Mouse (Mus musculus): ENCODE data around the gene Fgfr2.
A peak's percentile ranks its signal among the peaks of the same experiment; 100 is the strongest.

Fgfr2 gene

DNA sequence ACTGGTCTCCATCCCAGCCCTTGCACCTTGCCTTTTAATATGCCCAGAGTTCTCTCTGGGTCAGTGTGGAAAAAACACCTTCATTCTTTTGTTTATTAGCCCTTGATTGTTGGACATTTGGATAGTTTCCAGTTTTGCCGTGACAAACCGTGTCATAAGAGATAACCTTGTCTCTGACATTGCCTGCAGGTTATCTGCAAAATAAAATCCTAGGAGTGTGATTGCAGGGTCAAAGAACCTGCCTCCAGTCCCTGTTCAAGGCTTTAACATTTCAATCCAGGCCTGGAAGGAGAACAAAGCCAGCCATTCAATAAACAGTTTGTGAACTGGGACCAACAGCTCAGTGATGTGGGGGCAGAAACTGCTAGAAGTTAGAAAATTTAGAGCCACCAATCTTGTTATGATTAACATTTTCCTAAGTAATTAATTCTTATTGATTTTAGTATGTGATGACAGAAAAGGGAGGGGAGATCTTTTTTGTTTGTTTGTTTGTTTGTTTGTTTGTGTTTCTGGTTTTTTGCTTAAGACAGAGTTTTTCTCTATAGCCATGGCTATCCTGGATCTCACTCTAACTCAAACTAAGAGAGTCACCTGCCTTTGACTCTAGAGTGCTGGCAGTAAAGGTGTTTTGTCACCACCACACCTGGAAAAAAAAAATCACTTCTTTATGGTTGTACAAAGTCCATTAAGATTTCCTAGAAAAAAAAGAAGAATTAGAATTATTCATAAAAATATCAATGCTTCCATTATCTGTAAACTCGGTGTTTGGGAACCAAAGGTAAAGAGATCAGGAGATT is 537.3 kb downstream of the Fgfr2 start:
- no peak for DNase-seq (ENCODE audit: low read depth, low spot score)

DNA sequence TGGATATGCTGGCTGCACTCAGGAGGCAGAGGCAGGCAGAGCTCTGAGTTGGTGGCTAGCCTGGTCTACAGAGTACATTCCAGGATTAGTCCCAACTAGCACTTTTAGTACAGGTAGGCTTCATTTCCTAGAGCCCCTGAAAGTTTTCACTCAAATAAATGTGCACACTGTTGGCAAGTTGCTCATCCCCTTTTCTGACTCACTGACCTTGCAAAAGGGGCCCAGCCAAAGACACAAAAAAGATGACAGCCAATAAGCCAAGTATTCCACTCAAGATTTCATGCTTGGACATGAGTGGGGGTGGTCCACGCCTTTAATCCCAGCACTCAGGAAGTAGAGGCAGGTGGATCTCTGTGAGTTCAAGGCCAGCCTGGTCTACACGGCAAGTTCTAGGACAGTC is 541.7 kb downstream of the Fgfr2 start:
- DNase-seq (ENCODE audit: low read depth, low spot score), result no peak

DNA sequence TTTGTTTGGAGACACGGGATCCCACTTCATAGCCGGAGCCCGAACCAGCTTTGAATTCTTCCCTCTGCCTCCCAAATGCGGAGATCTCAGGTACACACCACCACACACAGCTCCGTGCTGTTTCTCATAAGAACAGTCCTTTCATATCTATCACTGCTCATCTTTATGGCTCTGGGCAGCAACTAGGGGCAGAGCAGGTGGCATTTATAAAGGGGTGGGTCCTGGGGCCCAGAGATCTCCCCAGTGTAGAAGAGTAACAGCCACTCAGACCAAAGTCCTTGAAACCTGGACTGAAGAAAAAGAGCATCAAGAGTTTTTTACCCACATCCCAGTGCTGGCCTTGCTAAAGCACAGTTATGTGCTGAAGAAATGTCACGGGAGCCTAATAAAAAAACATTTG is 542.6 kb downstream of the Fgfr2 start:
- DNase-seq (ENCODE audit: low read depth, low spot score), result no peak

DNA sequence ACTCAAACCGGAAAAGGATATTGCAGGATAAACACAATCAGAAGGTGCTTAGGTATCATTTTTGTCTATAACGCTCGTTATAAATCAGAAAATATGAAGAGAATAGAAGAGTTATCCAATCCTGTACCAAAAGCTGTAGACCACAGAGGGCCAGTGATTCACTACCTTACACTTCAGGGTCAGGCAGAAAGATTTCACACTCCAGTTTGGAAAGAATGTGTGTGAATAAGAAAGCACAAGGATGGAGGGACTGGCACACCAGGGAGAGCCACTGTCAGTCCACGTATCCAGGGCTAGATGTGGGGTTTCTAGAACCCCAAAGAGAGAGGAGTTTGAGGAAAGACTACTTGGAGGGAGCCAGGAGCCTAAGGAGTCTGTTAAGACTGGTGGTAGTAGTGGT is 546.3 kb downstream of the Fgfr2 start:
- no peak for DNase-seq (ENCODE audit: low read depth, low spot score)

DNA sequence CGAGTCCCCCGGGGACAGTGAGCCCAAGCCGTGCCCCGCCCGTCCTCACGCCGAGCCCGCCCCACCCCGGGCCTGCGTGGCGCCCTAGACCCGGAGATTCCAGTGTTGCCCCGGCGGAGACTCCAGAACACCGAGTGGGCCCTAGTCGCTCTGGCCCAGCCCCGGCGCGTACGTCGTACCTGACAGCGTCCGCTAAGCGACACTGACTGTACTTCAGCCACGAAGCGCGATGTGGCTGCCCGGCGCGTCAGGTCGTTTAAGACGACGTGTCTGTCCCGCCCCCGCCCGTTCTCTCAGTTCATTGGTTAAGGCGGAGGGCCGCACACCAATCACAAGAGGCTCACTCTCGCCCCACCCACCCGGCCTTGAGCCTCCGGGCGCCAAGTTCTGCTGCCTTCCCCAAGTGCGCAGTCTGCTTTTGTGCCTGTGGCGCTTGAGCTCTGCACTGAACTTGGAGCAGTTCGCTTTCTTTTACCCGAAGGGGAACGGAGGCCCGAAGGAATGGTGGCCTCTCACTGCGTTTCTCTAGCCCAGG is 547.0 kb downstream of the Fgfr2 start, which contains the start of gene Oat:
Gene Oat (minus strand): TSS at position 283 of the 535 bp plus-strand sequence.
- DNase-seq (ENCODE audit: low read depth, low spot score), result peak; percentile 96

DNA sequence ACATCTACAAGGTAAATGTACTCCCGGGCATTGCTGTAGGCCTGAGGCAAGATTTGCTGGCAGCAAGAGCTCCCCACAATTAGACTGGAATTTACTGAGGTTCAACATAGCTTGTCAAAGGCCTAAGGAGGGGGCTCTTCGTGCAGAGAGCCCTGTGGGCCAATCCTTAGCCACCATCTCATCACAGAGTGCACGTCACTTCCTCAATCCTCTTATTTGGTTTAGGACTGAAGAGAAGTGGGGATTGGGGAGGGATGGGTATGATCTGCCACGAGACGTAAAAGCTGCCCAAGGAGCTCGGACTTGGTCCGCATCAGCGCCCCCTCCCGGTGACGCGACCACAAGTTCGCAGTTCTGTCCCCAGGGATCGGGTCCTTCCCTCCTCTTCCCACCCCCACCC is 547.5 kb downstream of the Fgfr2 start:
- DNase-seq (ENCODE audit: low read depth, low spot score), result peak; percentile 97

DNA sequence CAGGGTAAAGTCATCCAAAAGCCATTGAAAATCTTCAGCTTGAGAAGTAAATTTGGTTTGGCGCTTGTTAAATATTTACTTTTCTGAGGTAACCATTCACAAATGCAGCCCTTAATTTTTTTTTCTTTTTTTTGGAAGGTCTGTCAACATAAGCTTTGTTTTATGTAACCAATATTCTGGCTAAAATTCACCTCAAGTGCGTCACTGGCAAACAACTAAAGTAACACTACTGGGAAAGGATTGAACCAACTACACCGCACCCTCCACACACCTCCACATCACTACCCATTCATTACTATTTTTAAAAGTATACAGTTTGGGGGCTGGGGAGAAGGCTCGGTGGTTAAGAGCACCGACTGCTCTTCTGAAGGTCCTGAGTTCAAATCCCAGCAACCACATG is 548.5 kb downstream of the Fgfr2 start:
- DNase-seq (ENCODE audit: low read depth, low spot score), result no peak

DNA sequence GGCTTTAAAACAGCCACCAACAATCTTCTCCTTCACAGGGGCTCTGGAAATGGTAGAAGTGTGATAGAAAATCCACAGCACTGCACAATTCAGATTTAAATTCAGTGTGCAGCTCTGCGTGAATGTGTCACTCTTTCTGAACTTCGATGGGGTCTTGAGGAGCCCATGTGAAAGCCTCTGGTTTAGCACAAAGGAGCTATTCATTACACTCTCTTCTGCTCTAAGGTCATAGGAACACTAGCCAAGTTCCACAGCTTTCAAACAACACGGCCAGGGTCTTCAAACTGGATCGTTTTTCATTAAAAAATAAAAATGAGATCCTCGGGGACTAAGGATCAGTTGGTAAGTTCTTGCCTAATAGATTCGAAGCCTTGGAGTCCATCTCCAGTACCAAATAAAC is 549.9 kb downstream of the Fgfr2 start:
- no peak for DNase-seq (ENCODE audit: low read depth, low spot score)

DNA sequence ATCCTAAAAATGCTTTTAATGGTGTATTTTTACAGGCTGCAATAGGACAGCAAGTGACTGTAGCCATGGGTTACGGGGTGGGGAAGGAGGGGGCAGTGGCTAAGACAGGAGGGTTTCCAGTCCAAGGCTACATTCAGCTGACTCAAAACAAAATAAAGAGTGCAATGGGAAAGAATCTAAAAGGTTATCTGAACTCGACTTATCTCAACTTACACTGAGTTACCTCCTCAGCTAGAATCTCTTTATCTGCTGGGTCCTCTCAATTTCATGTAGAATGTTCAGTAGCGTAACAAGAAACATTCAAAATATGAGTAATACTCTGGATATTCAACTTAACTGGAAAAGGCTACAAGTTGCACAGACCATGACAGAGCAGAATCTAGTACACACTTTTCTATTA is 550.4 kb downstream of the Fgfr2 start:
- no peak for DNase-seq (ENCODE audit: low read depth, low spot score)

DNA sequence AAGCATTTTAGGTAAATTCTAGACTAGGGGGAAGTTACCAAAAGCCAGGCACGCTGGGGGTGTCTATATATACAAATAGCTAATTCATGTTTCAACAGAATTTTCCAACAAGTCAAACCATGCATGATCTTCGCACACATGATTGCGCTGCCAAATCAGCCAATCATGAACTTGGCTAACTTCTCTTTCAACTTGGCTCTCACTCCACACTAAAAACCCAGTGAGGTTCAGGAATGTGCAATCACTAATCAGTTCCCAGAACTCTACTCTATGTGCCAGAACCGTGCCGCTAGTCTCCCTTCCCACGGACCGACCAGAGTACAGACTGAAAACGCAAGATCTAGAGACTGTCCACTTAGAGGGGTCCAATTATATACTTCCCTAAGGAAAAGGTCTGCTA is 551.7 kb downstream of the Fgfr2 start:
- DNase-seq (ENCODE audit: low read depth, low spot score), result no peak

DNA sequence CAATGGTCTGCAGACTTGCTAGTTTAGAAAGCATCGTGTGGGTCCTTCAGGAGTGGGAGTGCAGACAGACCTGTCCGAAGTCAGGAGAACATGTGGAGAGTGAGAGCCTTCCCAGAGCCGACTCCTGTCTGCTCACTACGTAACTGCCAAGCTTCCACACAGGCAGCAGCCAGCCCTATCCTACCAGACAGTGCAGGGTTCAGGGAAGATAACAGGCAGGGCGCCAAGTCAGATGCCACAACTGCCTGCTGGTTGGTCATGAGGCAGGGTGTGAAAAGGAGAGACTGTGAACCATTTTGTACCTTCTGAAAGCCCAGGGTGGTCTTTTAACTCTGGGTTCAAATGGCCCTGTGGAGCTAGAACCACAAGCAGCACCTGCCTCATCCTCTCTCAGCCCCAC is 553.1 kb downstream of the Fgfr2 start:
- no peak for DNase-seq (ENCODE audit: low read depth, low spot score)

DNA sequence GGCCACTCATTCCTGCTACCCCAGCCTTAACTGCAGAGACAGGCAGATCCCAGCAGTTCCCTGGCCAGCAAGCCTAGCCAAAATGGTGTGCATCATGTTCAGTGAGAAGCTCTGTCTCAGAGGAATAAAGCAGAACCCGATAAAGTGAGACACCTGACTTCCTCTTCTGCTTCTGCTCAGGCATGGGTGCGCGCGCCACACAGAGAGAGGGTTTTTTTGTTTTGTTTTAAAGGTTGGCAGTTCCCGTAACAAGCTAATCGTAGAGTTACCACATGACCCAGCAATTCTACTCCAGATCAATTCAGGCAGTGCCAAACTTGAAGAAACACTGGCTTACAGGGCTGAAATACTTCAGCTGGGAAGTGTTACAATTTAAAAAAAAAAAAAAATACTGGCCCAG is 554.3 kb downstream of the Fgfr2 start:
- no peak for DNase-seq (ENCODE audit: low read depth, low spot score)

DNA sequence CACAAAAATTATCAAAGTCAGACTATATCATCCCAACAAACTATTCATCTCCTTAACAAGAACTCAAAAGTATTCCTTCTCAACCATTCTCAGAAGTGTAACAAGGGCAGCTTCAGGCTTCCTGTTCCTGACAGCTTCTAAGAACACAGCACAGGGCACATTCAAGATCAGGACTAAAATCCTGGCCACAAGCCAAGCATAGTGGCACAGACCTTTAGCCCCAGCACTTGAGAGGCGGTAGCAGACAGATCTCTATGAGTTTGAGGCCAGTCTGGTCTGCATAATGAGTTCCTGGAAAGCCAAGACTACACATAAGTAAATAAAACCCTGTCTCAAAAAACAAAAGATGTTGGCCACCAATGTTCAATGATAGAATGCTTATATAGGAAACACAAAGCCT is 557.3 kb downstream of the Fgfr2 start:
- DNase-seq (ENCODE audit: low read depth, low spot score), result no peak

DNA sequence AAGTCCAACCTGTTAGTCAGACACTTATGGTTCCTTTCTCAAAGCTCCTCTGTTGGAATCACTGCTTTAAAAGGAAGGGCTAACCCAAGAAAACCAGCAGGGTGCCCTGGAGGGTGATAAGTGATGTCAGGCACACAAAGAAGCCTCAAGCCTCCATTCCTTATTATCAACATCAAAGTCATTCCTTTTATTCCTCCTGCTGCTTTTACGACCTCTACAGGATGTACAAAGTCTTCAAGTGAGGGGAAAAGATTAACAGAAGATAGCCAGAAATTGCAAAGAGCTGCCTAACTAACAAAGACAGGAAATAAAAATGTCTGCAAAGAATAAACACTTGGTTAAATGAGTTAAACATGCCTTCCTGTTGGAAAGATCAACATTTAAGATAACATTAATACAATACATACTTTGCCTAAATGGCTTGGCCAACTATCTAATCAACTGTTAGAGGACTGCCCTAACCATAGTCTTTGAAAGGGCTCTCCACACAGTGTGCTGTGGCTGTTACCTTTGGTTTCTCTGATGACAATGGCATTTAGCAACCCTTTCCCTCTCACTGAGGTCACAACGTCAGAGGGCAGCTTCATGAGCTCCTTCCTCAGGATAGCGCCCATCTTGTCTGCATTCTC is 563.9 kb downstream of the Fgfr2 start:
- DNase-seq (ENCODE audit: low read depth, low spot score), result no peak

DNA sequence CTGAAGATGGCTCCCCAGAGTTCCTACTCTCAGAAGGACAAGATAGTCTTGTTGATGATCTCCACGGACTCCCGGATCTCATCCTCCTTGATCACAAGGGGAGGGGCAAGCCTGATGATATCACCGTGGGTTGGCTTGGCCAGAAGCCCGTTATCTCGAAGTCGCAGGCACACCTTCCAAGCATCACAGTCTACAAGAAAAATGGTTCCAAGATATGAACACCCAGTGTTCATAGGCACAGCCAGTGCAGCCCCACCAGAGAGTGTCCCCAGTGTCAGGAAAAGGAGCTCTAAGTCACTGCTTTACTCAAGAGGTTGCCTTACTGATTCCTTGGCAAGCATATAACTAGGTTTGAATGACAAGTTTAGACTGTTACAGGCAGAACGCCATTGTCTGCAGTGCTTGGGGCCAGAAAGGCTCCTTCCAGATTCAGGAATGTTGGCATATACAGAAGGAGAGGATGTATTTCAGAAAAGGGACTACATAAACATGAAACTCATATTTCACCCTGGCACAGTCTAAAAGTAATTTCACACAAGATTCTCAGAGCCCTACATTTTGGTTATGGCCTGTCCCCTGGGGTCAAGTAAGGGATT is 564.9 kb downstream of the Fgfr2 start:
- no peak for DNase-seq (ENCODE audit: low read depth, low spot score)

DNA sequence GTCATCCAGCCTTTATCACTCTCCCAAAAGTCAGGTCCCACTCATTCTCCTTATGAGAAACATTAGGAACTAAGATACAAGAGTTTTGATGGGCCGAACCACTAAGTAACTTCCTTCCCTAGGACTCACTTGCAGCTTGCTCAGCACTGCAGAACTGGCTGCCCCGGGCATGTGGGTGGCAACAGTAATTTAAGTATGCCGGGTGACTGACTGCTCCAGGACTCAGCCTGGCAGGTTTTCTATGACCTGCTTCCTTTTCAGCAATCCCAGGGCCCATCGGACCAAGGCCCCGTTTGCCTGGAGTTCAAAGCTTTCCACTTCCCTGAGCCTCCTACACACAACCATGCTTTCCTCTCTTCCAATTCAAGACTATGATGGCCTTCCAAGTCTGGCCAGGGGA is 566.6 kb downstream of the Fgfr2 start:
- no peak for DNase-seq (ENCODE audit: low read depth, low spot score)

DNA sequence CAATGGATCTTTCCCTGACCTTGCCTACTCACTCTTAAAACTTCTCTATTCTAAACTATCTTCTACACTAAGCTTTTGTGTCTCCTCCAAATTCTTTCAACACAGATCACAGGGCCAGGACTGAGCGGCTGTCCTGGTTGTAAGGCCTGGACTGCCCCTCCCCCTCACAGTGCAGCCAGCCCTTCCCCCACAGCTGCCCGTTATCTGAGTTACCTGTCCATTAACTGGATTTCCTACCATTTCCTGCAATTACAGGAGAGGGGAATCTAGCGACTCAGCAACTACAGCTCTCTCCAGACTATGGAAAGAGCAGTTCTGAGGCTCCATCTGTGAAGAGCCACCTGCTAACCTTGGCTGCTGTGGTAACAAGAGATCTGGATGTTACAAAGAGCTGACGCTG is 567.2 kb downstream of the Fgfr2 start:
- DNase-seq (ENCODE audit: low read depth, low spot score), result no peak

DNA sequence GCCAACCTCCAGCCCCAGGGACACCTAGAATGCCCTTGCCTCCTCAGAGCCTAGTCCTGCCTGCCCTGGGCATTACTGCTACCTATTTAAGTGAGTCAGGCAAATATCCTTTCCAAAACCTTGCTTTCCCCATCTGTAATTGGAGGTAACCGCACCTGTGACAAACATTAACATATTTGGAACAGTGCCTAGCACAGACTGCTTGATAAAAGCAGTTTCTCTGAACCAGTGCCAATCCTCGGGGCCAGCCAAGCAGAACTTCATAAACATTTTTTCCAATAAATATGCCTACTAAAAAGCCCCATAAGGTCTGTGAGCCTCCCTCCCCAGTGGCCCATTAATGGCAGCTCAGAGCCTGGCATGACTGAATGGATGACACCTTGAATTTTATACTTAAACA is 569.1 kb downstream of the Fgfr2 start:
- no peak for DNase-seq (ENCODE audit: low read depth, low spot score)

DNA sequence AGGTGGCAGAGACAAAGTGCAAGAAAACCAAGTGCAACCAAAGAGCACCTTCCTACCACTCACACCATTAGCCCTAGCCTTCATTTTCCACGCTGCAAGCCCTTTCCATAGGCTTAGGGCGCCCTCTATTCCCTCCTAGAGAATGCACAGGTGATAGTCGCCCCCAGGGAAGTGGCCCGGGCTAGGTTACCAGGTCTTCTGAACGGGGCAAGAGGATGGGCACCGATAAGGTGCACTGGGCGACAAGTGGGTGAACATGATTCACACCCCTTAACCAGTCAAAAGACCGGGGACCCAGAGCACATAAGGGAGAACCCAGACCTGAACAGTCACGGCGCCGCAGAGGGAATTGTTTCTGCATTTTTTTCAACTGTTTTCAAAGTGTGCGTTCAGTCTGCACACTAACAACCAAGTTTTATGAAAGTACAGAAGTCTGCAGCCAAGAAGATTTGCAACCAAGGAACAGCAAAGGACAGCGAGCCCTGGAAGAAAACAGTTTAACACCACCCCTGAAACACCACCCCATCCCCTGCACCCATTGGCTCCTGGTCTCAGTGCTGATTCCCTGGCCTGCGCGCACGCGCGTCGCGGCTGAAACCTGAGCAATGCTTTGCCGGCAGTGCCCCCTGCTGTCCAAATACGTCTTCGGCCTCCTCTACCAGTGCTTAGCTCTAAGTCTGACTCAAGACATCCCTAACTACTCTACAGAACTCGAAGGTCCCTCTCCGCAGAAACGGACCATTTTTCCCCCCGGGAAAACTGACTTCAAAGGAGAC is 571.6 kb downstream of the Fgfr2 start:
- peak; percentile 90 for DNase-seq (ENCODE audit: low read depth, low spot score)

DNA sequence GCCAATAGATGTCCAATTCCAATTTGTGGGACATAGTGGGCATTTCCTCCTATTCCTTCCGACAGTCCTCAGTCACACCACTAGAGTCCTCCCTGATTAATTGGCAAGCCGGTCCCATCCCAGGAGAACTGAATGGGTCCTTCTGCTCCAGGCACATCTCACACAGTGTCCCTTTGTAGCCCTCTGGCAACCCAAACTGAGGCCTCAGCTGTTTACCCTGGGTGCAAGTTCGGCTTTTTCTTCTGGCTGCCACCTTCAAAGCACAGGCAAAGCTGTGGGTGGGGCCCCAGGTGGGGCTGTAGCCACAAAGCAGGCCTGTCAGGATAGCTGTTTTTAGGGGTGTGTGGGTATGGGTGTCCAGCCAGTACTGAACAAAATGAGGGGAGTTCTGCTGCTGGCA is 576.0 kb downstream of the Fgfr2 start:
- DNase-seq (ENCODE audit: low read depth, low spot score), result no peak

DNA sequence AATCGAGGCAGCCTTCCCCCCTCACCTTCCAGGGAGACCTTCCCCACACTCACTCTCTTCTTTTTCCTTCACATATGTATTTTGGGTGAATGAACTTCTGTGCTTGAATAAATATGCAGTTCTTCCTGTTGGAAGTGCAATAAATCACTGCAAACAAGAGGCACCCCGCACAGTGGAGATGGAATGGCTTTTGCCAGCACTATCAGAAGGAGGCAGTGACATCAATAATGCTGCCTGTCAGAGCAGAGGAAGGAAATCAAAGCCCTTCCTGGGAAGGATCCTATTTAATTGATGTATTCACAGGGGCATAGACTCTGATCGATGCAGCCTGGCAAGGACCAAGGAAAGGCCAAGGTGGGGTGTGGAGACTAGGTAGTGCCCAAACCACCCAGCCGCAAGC is 580.7 kb downstream of the Fgfr2 start:
- no peak for DNase-seq (ENCODE audit: low read depth, low spot score)

DNA sequence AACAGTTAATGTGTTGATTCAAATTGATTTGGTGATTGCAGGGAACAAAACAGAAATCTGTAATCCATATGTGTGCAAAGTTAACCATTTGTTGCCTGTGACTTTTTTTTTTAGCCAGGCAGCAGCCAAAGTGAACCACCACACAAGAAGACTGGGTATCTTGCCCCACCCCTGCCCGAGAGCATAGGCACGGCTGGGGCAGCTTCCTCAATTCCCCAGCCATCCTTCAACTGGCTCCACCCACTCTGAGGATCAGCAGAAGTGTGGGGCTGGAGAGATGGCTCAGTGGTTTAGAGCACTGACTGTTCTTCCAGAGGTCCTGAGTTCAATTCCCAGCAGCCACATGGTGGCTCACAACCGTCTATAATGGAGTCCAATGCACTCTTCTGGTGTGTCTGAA is 581.6 kb downstream of the Fgfr2 start:
- DNase-seq (ENCODE audit: low read depth, low spot score), result no peak
